Mouse (Mus musculus): Measurements from ENCODE around the gene Itgb4. TPM values are rescaled to one million over a fixed set of nuclear protein-coding genes. Genes with fewer than 3 reads are reported as not detected.

Gene Itgb4
- total and polyA plus RNA-seq, 2 experiments from 2014 or later = 0.93 to 1.1 TPM

DNA sequence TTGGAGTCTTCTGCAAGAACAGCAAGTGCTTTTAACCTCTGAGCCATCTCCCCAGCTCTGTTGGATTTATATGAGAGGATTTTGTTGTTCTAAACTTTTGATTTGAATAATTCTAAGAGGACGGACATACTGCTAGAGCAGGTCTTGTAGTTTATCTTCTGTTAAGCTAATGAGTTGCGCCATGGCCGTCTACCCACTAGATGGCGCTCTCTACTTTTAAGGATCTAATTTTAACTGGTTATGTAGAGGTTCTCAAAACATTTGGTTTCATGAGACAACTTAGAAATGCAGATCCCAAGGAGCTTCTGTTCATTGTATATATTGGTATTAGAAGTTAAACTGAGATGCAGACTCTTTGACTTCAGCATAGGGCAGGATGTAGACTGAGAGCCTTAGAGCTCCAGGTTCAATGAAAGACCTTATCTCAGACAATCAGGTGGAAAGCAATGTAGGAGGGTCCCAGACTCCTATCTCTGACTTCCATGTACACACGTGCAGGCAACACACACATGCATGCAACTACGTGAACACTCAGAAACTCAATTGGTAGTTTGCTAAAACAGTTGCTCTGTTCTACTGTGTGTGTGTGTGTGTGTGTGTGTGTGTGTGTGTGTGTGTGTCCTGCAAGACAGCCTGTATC, 34.7 kb upstream of the Itgb4 start:
- no peak overlapping the region for H3K9ac ChIP-seq
- 36% methylated on average over 6 of the region's 6 CpGs for WGBS
- DNase-seq (peak; percentile 87), ATAC-seq (peak; percentile 36; the same call in 1 of the 2 replicates)
- no peak overlapping the region for H3K27ac ChIP-seq (ENCODE audit: low read depth, low read length)
- no peak overlapping the region for H3K4me2 ChIP-seq (ENCODE audit: low read depth)
- no peaks in the 10 kb centered on the region for H3K27me3 ChIP-seq (ENCODE audit: insufficient read depth, low read length)
- no peaks in the 10 kb centered on the region for H3K9me3 ChIP-seq (ENCODE audit: low read length)
- H3K36me3 ChIP-seq (ENCODE audit: insufficient read depth) = peaks cover 74% of the 10 kb centered on the region
- peak; percentile 82 for TF ChIP-seq CTCF (IDR thresholded peaks at IDR 0.05; ENCODE audit: low read depth)
- peaks cover 3% of the 10 kb centered on the region for H3K4me1 ChIP-seq (ENCODE audit: insufficient read depth)
- no peak overlapping the region for H3K4me3 ChIP-seq (ENCODE audit: low read depth, low read length)

- ATAC-seq = no peak
- WGBS = 89% methylated on average over 7 of the region's 7 CpGs
Observed at GRCm38 (mm10) chr11:115941980-115942379, 32.5 kb upstream of the Itgb4 start.

DNA sequence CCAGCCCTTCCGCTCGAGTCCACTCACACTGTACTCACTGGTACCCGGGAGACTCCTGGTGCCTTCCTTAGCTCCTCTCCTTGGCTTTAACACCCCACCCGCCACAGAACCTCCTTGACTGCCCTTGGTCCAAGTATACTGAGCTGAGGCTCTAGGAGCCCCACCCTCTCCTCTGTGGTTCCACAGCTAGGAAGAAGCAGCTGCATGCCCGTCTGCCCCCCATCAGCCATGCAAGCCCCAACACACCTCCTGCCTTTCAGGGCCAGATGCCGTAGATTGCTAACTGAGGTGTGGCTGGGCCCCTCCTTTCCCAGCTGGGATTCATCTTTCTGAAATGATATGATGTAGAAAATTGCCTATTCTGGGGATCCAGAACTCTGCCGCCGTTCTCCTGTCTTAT, 29.3 kb upstream of the Itgb4 start:
- 94% methylated on average over 8 of the region's 8 CpGs for WGBS
- H3K27ac ChIP-seq (ENCODE audit: low read depth, low read length) = no peak overlapping the region
- ATAC-seq (no peak), DNase-seq (no peak)
- TF ChIP-seq CTCF (IDR thresholded peaks at IDR 0.05; ENCODE audit: low read depth) = no peak
- no peaks in the 10 kb centered on the region for H3K27me3 ChIP-seq (ENCODE audit: insufficient read depth, low read length)
- H3K4me1 ChIP-seq (ENCODE audit: insufficient read depth) = no peaks in the 10 kb centered on the region
- H3K9ac ChIP-seq = no peak overlapping the region
- peaks cover 84% of the 10 kb centered on the region for H3K36me3 ChIP-seq (ENCODE audit: insufficient read depth)
- no peaks in the 10 kb centered on the region for H3K9me3 ChIP-seq (ENCODE audit: low read length)
- no peak overlapping the region for H3K4me2 ChIP-seq (ENCODE audit: low read depth)
- H3K4me3 ChIP-seq (ENCODE audit: low read depth, low read length) = no peak overlapping the region

More at GRCm38 (mm10) chr11:115941980-115942379, 32.5 kb upstream of the Itgb4 start:
- Histone ChIP-seq H3K27ac (ENCODE audit: low read depth, low read length) (no peak overlapping the region), H3K4me1 (ENCODE audit: insufficient read depth) (no peaks in the 10 kb centered on the region), H3K4me3 (ENCODE audit: low read depth, low read length) (no peak overlapping the region), H3K9ac (no peak overlapping the region), H3K9me3 (ENCODE audit: low read length) (no peaks in the 10 kb centered on the region), H3K36me3 (ENCODE audit: insufficient read depth) (peaks cover 88% of the 10 kb centered on the region), H3K27me3 (ENCODE audit: insufficient read depth, low read length) (no peaks in the 10 kb centered on the region), H3K4me2 (ENCODE audit: low read depth) (no peak overlapping the region)
- DNase-seq = no peak
- no peak for TF ChIP-seq CTCF (IDR thresholded peaks at IDR 0.05; ENCODE audit: low read depth)

DNA sequence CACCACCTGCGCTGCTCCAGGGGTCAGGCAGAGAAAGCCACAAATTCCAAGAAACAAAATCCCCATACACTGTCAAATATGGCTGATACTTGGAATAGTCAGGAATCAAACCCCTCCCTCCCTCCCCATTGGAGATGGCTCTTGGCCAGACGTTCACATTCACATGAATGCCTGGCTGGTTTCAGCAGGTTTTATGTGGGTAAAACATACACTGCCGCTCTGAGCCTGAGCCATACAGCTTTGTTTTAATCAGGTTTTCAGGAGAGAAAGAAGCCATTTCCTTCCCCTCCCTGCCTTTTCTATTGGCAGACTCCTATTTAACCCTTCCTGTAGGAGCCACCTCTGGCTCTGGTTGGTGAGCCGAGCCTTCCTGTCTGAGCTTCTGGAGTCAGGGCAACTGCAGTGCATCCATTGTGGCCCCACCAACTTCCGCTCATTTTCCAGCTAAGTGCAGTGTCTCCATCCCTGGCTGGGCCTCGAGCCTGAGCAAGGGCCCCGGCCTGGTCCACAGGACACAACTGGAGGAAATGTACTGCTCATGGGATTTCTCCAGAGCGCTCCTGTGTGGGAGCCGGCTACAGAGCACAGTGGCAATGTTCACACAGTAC, 28.2 kb upstream of the Itgb4 start:
- H3K36me3 ChIP-seq (ENCODE audit: insufficient read depth) = peaks cover 78% of the 10 kb centered on the region
- H3K27me3 ChIP-seq (ENCODE audit: insufficient read depth, low read length) = no peaks in the 10 kb centered on the region
- WGBS = 79% methylated on average over 9 of the region's 9 CpGs
- H3K9me3 ChIP-seq (ENCODE audit: low read length) = no peaks in the 10 kb centered on the region
- no peak overlapping the region for H3K4me2 ChIP-seq (ENCODE audit: low read depth)
- DNase-seq = no peak
- no peak for TF ChIP-seq CTCF (IDR thresholded peaks at IDR 0.05; ENCODE audit: low read depth)
- H3K4me3 ChIP-seq (ENCODE audit: low read depth, low read length) = no peak overlapping the region
- no peak overlapping the region for H3K27ac ChIP-seq (ENCODE audit: low read depth, low read length)
- H3K9ac ChIP-seq = no peak overlapping the region
- no peak; the same call in 1 of the 2 replicates for ATAC-seq
- no peaks in the 10 kb centered on the region for H3K4me1 ChIP-seq (ENCODE audit: insufficient read depth)

DNA sequence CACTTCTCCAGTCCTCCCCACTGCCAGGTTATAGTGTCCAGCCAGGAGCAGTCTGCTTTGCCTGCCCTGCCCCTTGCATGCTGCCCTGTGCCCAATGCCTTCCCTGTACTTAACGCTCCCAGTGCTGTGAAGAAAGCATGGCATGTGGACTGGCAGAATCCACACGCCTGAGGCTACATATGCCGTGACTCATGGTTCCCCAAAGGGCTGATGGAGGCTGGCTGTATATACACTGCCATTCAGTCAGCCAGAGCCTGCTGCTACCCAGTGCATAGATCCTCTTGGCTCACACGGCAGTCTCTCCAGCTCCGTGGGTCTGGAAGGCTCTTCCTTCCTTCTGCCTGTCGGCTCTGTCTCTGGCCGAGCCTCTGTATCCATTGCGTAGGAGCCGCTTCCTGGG, 26.2 kb upstream of the Itgb4 start:
- DNase-seq (no peak), ATAC-seq (no peak)
- no peak overlapping the region for H3K4me2 ChIP-seq (ENCODE audit: low read depth)
- H3K4me3 ChIP-seq (ENCODE audit: low read depth, low read length) = no peak overlapping the region
- 92% methylated on average over 9 of the region's 9 CpGs for WGBS
- no peaks in the 10 kb centered on the region for H3K9me3 ChIP-seq (ENCODE audit: low read length)
- H3K4me1 ChIP-seq (ENCODE audit: insufficient read depth) = no peaks in the 10 kb centered on the region
- H3K9ac ChIP-seq = no peak overlapping the region
- TF ChIP-seq CTCF (IDR thresholded peaks at IDR 0.05; ENCODE audit: low read depth) = no peak
- H3K36me3 ChIP-seq (ENCODE audit: insufficient read depth) = peaks cover 72% of the 10 kb centered on the region
- no peaks in the 10 kb centered on the region for H3K27me3 ChIP-seq (ENCODE audit: insufficient read depth, low read length)
- no peak overlapping the region for H3K27ac ChIP-seq (ENCODE audit: low read depth, low read length)

DNA sequence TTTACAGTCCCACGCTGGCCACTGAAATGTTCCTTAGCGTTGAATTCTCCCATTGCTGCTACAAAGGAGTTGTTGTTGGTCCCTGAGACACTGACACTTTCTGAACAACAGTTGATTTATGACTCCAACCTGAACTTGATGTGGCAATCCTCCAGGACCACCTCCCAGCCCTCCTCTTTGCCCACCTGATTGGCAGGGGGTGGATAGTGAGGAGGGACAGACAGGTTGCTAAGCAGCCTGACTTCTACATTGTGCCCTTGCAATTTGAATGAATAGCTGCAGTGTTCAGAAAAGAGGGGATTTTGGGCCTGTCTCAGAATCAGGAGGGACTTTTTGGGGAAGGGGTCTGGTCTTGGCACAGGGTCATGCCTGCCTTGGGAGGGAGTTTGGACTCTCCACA, 23.8 kb upstream of the Itgb4 start:
- Histone ChIP-seq H3K36me3 (ENCODE audit: insufficient read depth) (peaks cover 64% of the 10 kb centered on the region), H3K9ac (no peak overlapping the region), H3K27me3 (ENCODE audit: insufficient read depth, low read length) (no peaks in the 10 kb centered on the region), H3K9me3 (ENCODE audit: low read length) (no peaks in the 10 kb centered on the region), H3K4me1 (ENCODE audit: insufficient read depth) (no peaks in the 10 kb centered on the region), H3K4me3 (ENCODE audit: low read depth, low read length) (no peak overlapping the region), H3K27ac (ENCODE audit: low read depth, low read length) (no peak overlapping the region), H3K4me2 (ENCODE audit: low read depth) (no peak overlapping the region)
- no peak for TF ChIP-seq CTCF (IDR thresholded peaks at IDR 0.05; ENCODE audit: low read depth)
- ATAC-seq (no peak), DNase-seq (no peak)
- whole genome bisulfite sequencing = 88% methylated on average over 2 of the region's 2 CpGs

DNA sequence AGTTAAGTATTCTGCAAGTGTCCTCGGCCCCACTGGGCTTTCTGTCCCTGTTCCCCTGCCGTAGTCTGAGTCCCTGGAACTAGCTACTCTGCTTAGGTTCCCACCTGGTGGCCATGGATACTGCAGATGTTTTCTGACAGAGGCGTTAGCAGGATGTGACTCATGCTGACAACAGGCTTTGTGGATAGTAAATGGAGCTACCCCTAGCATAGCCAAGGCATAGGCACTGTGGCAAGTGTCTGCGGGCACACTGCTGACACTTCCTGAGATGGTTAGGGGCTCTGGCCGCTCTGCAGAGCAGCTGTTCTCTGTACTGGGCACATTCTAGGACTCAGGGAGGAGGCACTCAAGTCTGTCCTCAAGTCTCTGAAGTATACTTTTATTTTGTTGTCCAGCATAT, 19.8 kb upstream of the Itgb4 start:
- 71% methylated on average over 5 of the region's 5 CpGs for WGBS
- ATAC-seq (no peak), DNase-seq (no peak)
- no peak overlapping the region for H3K9ac ChIP-seq
- no peaks in the 10 kb centered on the region for H3K27me3 ChIP-seq (ENCODE audit: insufficient read depth, low read length)
- no peak overlapping the region for H3K27ac ChIP-seq (ENCODE audit: low read depth, low read length)
- H3K4me1 ChIP-seq (ENCODE audit: insufficient read depth) = no peaks in the 10 kb centered on the region
- no peak overlapping the region for H3K4me2 ChIP-seq (ENCODE audit: low read depth)
- TF ChIP-seq CTCF (IDR thresholded peaks at IDR 0.05; ENCODE audit: low read depth) = no peak
- no peak overlapping the region for H3K4me3 ChIP-seq (ENCODE audit: low read depth, low read length)
- no peaks in the 10 kb centered on the region for H3K9me3 ChIP-seq (ENCODE audit: low read length)
- peaks cover 49% of the 10 kb centered on the region for H3K36me3 ChIP-seq (ENCODE audit: insufficient read depth)

Measured in forebrain, postnatal 0 days (tissue).